10 mouse cellular contexts compared by ENCODE assay signal in the genomic region with DNA sequence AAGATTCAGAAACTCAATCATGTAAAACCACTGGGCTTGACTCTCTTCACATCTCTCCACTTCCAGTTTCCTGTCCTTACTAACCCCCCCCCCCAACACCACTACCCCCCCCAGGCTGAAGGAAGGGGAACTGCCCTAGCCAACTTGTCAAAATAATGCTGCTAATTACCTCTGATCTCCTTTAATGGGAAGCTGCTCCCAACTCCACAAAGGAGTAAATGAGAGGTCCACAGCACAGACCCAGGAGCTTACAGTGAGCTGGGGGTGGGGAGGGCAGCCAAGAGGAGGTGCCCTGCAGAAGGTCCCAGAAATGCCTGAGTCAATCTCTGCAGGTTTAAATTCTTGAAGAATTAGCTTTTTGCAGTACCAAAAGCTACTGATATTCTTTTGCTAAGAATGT. TPM values are rescaled to one million over a fixed set of nuclear protein-coding genes. Genes with fewer than 3 reads are reported as not detected.
DNase-seq lines count a peak whose midpoint lies in the region; ATAC-seq and TF ChIP-seq lines count a peak whose summit lies in the region.
"Had no signal": no experiment of that assay in that cellular context is flagged by ENCODE, and none has a peak within 500 bp of the region (broad histone marks: within the 10 kb centered on the region; RNA-seq: fewer than 3 reads in every experiment).

No protein-coding gene starts in this region.

- H3K9me3 ChIP-seq in lung, embryonic 16.5 days (ENCODE audit: control insufficient read depth, low read length), result no peaks in the 10 kb centered on the region
- H3K9me3 ChIP-seq in hindbrain, embryonic 14.5 days (ENCODE audit: control insufficient read depth, low read length), result no peaks in the 10 kb centered on the region
- H3K9me3 ChIP-seq in midbrain, embryonic 12.5 days, result no peaks in the 10 kb centered on the region
- H3K9me3 ChIP-seq in liver, postnatal 0 days (ENCODE audit: low read length), result no peaks in the 10 kb centered on the region
- H3K9me3 ChIP-seq: heart, embryonic 12.5 days had no signal

- H3K27ac ChIP-seq in lung, embryonic 16.5 days (ENCODE audit: low read length), result 0 out of 2 replicates have a peak overlapping the region, but pooled peaks have one; percentile 15
- peak overlapping the region; percentile 88; the same call in 1 of the 2 replicates for H3K27ac ChIP-seq in hindbrain, embryonic 14.5 days
- no peak overlapping the region for H3K27ac ChIP-seq in midbrain, embryonic 12.5 days (replicated peaks)
- H3K27ac ChIP-seq in gastrocnemius, adult 2 months, result no peak overlapping the region
- no peak overlapping the region for H3K27ac ChIP-seq in liver, postnatal 0 days (ENCODE audit: low read depth)

- intact Hi-C loops in gastrocnemius, adult 2 months (cut with DNase I), result no loop called here
- intact Hi-C loops in gastrocnemius, postnatal 14 days (cut with DNase I; ENCODE audit: low total_unique reads), result loop anchor here (10.0 kb wide), 2 partner anchors 244 to 464 kb away; partner anchors contain the start of gene Ercc6l2

- no peaks in the 10 kb centered on the region for H3K36me3 ChIP-seq in lung, embryonic 16.5 days (ENCODE audit: control insufficient read depth, insufficient read depth, low read length)
- no peaks in the 10 kb centered on the region for H3K36me3 ChIP-seq in hindbrain, embryonic 14.5 days (replicated peaks; ENCODE audit: control insufficient read depth, insufficient read depth)
- H3K36me3 ChIP-seq in midbrain, embryonic 12.5 days, result no peaks in the 10 kb centered on the region
- no peaks in the 10 kb centered on the region for H3K36me3 ChIP-seq in liver, postnatal 0 days (replicated peaks; ENCODE audit: insufficient read depth, low read length)
- H3K36me3 ChIP-seq: heart, embryonic 12.5 days had no signal

- TF ChIP-seq EP300 in liver, postnatal 0 days (IDR thresholded peaks at IDR 0.05; ENCODE audit: low read depth), result no peak

- ATAC-seq in lung, embryonic 16.5 days (ENCODE audit: low read depth), result no peak
- ATAC-seq in hindbrain, embryonic 14.5 days (ENCODE audit: low FRiP score), result no peak
- no peak for ATAC-seq in midbrain, embryonic 12.5 days (ENCODE audit: low FRiP score, low read depth)
- no peak for ATAC-seq in liver, postnatal 0 days

- H3K4me3 ChIP-seq in lung, embryonic 16.5 days (ENCODE audit: low read length), result peak overlapping the region; percentile 20
- H3K4me3 ChIP-seq in hindbrain, embryonic 14.5 days (replicated peaks; ENCODE audit: low read length), result peak overlapping the region; percentile 75
- peak overlapping the region; percentile 72 for H3K4me3 ChIP-seq in midbrain, embryonic 12.5 days
- no peak overlapping the region for H3K4me3 ChIP-seq in gastrocnemius, adult 2 months
- H3K4me3 ChIP-seq in liver, postnatal 0 days (ENCODE audit: low read depth, low read length), result no peak overlapping the region
- H3K4me3 ChIP-seq: heart, embryonic 12.5 days had no signal

- TF ChIP-seq CTCF in gastrocnemius, adult 2 months (IDR thresholded peaks at IDR 0.05), result no peak
- TF ChIP-seq CTCF in liver, postnatal 0 days (IDR thresholded peaks at IDR 0.05; ENCODE audit: low read depth), result no peak

- H3K4me2 ChIP-seq in lung, embryonic 16.5 days (ENCODE audit: low read depth, low read length), result peak overlapping the region; percentile 33
- H3K4me2 ChIP-seq in hindbrain, embryonic 14.5 days (replicated peaks), result peak overlapping the region; percentile 73
- H3K4me2 ChIP-seq in midbrain, embryonic 12.5 days (replicated peaks), result peak overlapping the region; percentile 86
- H3K4me2 ChIP-seq in liver, postnatal 0 days (ENCODE audit: low read depth, low read length), result no peak overlapping the region
- H3K4me2 ChIP-seq: heart, embryonic 12.5 days had no signal

- no peaks in the 10 kb centered on the region; the same call in 1 of the 2 replicates for H3K27me3 ChIP-seq in lung, embryonic 16.5 days (ENCODE audit: control insufficient read depth, insufficient read depth, low read depth, low read length)
- H3K27me3 ChIP-seq in hindbrain, embryonic 14.5 days (ENCODE audit: control insufficient read depth, insufficient read depth, low read length), result peaks cover 46% of the 10 kb centered on the region
- H3K27me3 ChIP-seq in midbrain, embryonic 12.5 days, result peaks cover 66% of the 10 kb centered on the region
- H3K27me3 ChIP-seq in liver, postnatal 0 days (ENCODE audit: insufficient read depth, low read length), result peaks cover 55% of the 10 kb centered on the region

- peaks cover 28% of the 10 kb centered on the region for H3K4me1 ChIP-seq in lung, embryonic 16.5 days (replicated peaks; ENCODE audit: control insufficient read depth, insufficient read depth, low read length)
- peaks cover 49% of the 10 kb centered on the region; the same call in 1 of the 2 replicates for H3K4me1 ChIP-seq in hindbrain, embryonic 14.5 days (replicated peaks; ENCODE audit: control insufficient read depth, insufficient read depth, low read length)
- peaks cover 52% of the 10 kb centered on the region for H3K4me1 ChIP-seq in midbrain, embryonic 12.5 days
- H3K4me1 ChIP-seq in liver, postnatal 0 days (ENCODE audit: insufficient read depth), result peaks cover 27% of the 10 kb centered on the region

- H3K9ac ChIP-seq in lung, embryonic 16.5 days (ENCODE audit: low read length), result peak overlapping the region; percentile 52; the same call in 1 of the 2 replicates
- peak overlapping the region; percentile 92; the same call in 1 of the 2 replicates for H3K9ac ChIP-seq in hindbrain, embryonic 14.5 days
- 0 out of 2 replicates have a peak overlapping the region, but pooled peaks have one; percentile 21 for H3K9ac ChIP-seq in midbrain, embryonic 12.5 days (replicated peaks)
- H3K9ac ChIP-seq in liver, postnatal 0 days (replicated peaks), result no peak overlapping the region
- H3K9ac ChIP-seq: heart, embryonic 12.5 days had no signal

- DNase-seq in lung, postnatal 4 days, result no peak
- no peak for DNase-seq in hindbrain, embryonic 14.5 days (ENCODE audit: low spot score)
- DNase-seq in gastrocnemius, adult 2 months, result no peak
- no peak for DNase-seq in gastrocnemius, postnatal 14 days
- no peak for DNase-seq in liver, postnatal 0 days
- DNase-seq: cerebellum, adult 18-20 months; right cerebral cortex, postnatal 14 days had no signal

RNA-seq across cellular contexts. Expression of gene Ptch1, which starts 2.9 kb away (rescaled TPM):
- polyA plus RNA-seq in lung, embryonic 16.5 days (2015; fragmentation: Nextera tagmentation; extraction: Ambion mirVana), result 33.4 and 34.2 TPM in 2 replicates
- 22.7 and 24.2 TPM in 2 replicates for polyA plus RNA-seq in hindbrain, embryonic 14.5 days (2014; fragmentation: Nextera tagmentation; extraction: Ambion mirVana)
- 18.6 and 24.5 TPM in 2 replicates for polyA plus RNA-seq in midbrain, embryonic 12.5 days (2016; fragmentation: Nextera tagmentation; extraction: Ambion mirVana)
- 10 to 100 TPM in 1 of 2 experiments, 1 to 10 TPM in 1; 8.0 to 13.0 TPM for total RNA-seq in gastrocnemius, adult 2 months (2021)
- total RNA-seq in gastrocnemius, postnatal 14 days (2021), result 10 to 100 TPM; 10.3 to 15.2 TPM
- 1.8 and 2.5 TPM in 2 replicates for polyA plus RNA-seq in liver, postnatal 0 days (2015; fragmentation: Nextera tagmentation; extraction: Ambion mirVana)

Comparison
In these comparisons a context has a peak if more than half of its experiments do, and no peak if none do; other contexts are left out.
1. H3K27ac ChIP-seq: peak in lung, embryonic 16.5 days (single experiment) and hindbrain, embryonic 14.5 days (single experiment); none in midbrain, embryonic 12.5 days (single experiment), gastrocnemius, adult 2 months (single experiment) and liver, postnatal 0 days (single experiment).
2. H3K4me3 ChIP-seq: peak in lung, embryonic 16.5 days (single experiment), hindbrain, embryonic 14.5 days (single experiment) and midbrain, embryonic 12.5 days (single experiment); none in gastrocnemius, adult 2 months (single experiment) and liver, postnatal 0 days (single experiment).